Mouse (Mus musculus) hindbrain, embryonic 10.5 days (tissue): ENCODE results near the gene 6430550D23Rik. TPM values are rescaled to one million over a fixed set of nuclear protein-coding genes. Genes with fewer than 3 reads are reported as not detected.

ENCODE experiments used
- polyA plus RNA-seq: library from polyadenylated mRNA; unstranded; fragments of >200 nt; fragmentation: Nextera tagmentation; extraction: Ambion mirVana; gene quantifications from 2 replicates; pipeline ENCODE4 v1.2.1, GENCODE M21; 2016

Gene 6430550D23Rik
- polyA plus RNA-seq, 1 experiment from 2014 or later = 1.2 TPM

Other genes with a start within 250 kb of the 6430550D23Rik start
- gene Mmp24, start 232.6 kb downstream of the 6430550D23Rik start, polyA plus RNA-seq = 1.4 and 2.5 TPM in 2 replicates
- 8.4 and 16.0 TPM in 2 replicates for gene BC029722, start 188.6 kb downstream of the 6430550D23Rik start, polyA plus RNA-seq
- gene Eif6, start 181.1 kb downstream of the 6430550D23Rik start, polyA plus RNA-seq = 247 and 261 TPM in 2 replicates
- gene Fam83c, start 173.1 kb downstream of the 6430550D23Rik start, polyA plus RNA-seq = 0.24 and 0.44 TPM in 2 replicates
- gene Uqcc1, start 77.7 kb downstream of the 6430550D23Rik start, polyA plus RNA-seq = 73.7 and 77.4 TPM in 2 replicates
- not detected in 2 replicates for gene Gm15557, start 67.2 kb downstream of the 6430550D23Rik start, polyA plus RNA-seq
- gene Gdf5, start 62.6 kb downstream of the 6430550D23Rik start, polyA plus RNA-seq = 0.42 and 1.1 TPM in 2 replicates
- gene Cep250, start 51.5 kb downstream of the 6430550D23Rik start, polyA plus RNA-seq = 21.6 and 27.6 TPM in 2 replicates
- gene Ergic3, start 68 bp upstream of the 6430550D23Rik start, polyA plus RNA-seq = 223 and 257 TPM in 2 replicates
- gene Fer1l4, start 45.0 kb upstream of the 6430550D23Rik start, polyA plus RNA-seq = not detected in 2 replicates
- gene Spag4, start 57.2 kb upstream of the 6430550D23Rik start, polyA plus RNA-seq = 4.4 and 6.9 TPM in 2 replicates
- gene Cpne1, start 104.0 kb upstream of the 6430550D23Rik start, polyA plus RNA-seq = 51.4 and 68.0 TPM in 2 replicates
- gene Rbm12, start 104.0 kb upstream of the 6430550D23Rik start, polyA plus RNA-seq = 42.6 and 47.4 TPM in 2 replicates
- 22.5 and 27.2 TPM in 2 replicates for gene Gm28036, start 119.1 kb upstream of the 6430550D23Rik start, polyA plus RNA-seq
- gene Romo1, start 136.1 kb upstream of the 6430550D23Rik start, polyA plus RNA-seq = 438 and 481 TPM in 2 replicates
- gene Nfs1, start 136.2 kb upstream of the 6430550D23Rik start, polyA plus RNA-seq = 41.6 and 43.5 TPM in 2 replicates
- 485 and 564 TPM in 2 replicates for gene Rbm39, start 172.3 kb upstream of the 6430550D23Rik start, polyA plus RNA-seq
- 68.3 and 73.4 TPM in 2 replicates for gene Phf20, start 188.5 kb upstream of the 6430550D23Rik start, polyA plus RNA-seq